Comparison of ENCODE assay signal across 8 mouse cellular contexts in genomic region chr4:95054336-95054735, GRCm38 (mm10). TPM values are rescaled to one million over a fixed set of nuclear protein-coding genes. Genes with fewer than 3 reads are reported as not detected.
DNase-seq lines count a peak whose midpoint lies in the region; ATAC-seq and TF ChIP-seq lines count a peak whose summit lies in the region.

No protein-coding gene starts in this region.

- no peak overlapping the region for H3K4me3 ChIP-seq in liver, postnatal 0 days (ENCODE audit: low read depth, low read length)
- H3K4me3 ChIP-seq in forebrain, embryonic 13.5 days: no peak overlapping the region
- peak overlapping the region; percentile 5; the same call in 1 of the 2 replicates for H3K4me3 ChIP-seq in limb, embryonic 10.5 days
- no peak overlapping the region for H3K4me3 ChIP-seq in neural tube, embryonic 15.5 days (replicated peaks)

- intact Hi-C loops in heart, postnatal 14 days (cut with DNase I): loop anchor here (10.0 kb wide), 3 partner anchors 330 to 580 kb away; no protein-coding TSS in a partner anchor

- H3K9ac ChIP-seq in liver, postnatal 0 days (replicated peaks): no peak overlapping the region
- H3K9ac ChIP-seq in forebrain, embryonic 13.5 days: no peak overlapping the region
- H3K9ac ChIP-seq in neural tube, embryonic 15.5 days (replicated peaks): no peak overlapping the region

- H3K36me3 ChIP-seq in liver, postnatal 0 days (replicated peaks; ENCODE audit: insufficient read depth, low read length): no peaks in the 10 kb centered on the region
- no peaks in the 10 kb centered on the region for H3K36me3 ChIP-seq in forebrain, embryonic 13.5 days (ENCODE audit: poor library complexity, severe bottlenecking)
- H3K36me3 ChIP-seq in limb, embryonic 10.5 days: no peaks in the 10 kb centered on the region
- no peaks in the 10 kb centered on the region for H3K36me3 ChIP-seq in neural tube, embryonic 15.5 days

- TF ChIP-seq CTCF in liver, postnatal 0 days (IDR thresholded peaks at IDR 0.05; ENCODE audit: low read depth): no peak

- 42% methylated on average over 4 of the region's 4 CpGs for WGBS in liver, postnatal 0 days (ENCODE audit: insufficient replicate concordance)
- 45% methylated on average over 4 of the region's 4 CpGs for WGBS in forebrain, embryonic 13.5 days
- WGBS in limb, embryonic 10.5 days: 53% methylated on average over 4 of the region's 4 CpGs
- WGBS in neural tube, embryonic 15.5 days: 43% methylated on average over 4 of the region's 4 CpGs

- ATAC-seq in liver, postnatal 0 days: no peak
- ATAC-seq in forebrain, embryonic 13.5 days: no peak
- ATAC-seq in neural tube, embryonic 15.5 days (ENCODE audit: low FRiP score): no peak

- DNase-seq in liver, postnatal 0 days: no peak
- no peak for DNase-seq in liver
- DNase-seq in limb, embryonic 10.5 days (ENCODE audit: low spot score): no peak
- DNase-seq in cerebellum, adult 11-12 months: no peak
- no peak for DNase-seq in layer of hippocampus, postnatal 25 days (ENCODE audit: extremely low spot score in 1 of 2, low spot score in 1 of 2)
- no peak for DNase-seq in heart, postnatal 14 days

- H3K27me3 ChIP-seq in liver, postnatal 0 days (ENCODE audit: insufficient read depth, low read length): peaks cover 4% of the 10 kb centered on the region; the same call in 1 of the 2 replicates
- H3K27me3 ChIP-seq in forebrain, embryonic 13.5 days: no peaks in the 10 kb centered on the region
- no peaks in the 10 kb centered on the region for H3K27me3 ChIP-seq in limb, embryonic 10.5 days (ENCODE audit: low read depth, poor library complexity, severe bottlenecking)
- no peaks in the 10 kb centered on the region for H3K27me3 ChIP-seq in neural tube, embryonic 15.5 days (replicated peaks)

- peak overlapping the region; percentile 93 for H3K4me2 ChIP-seq in liver, postnatal 0 days (ENCODE audit: low read depth, low read length)
- H3K4me2 ChIP-seq in forebrain, embryonic 13.5 days: peak overlapping the region; percentile 91
- H3K4me2 ChIP-seq in neural tube, embryonic 15.5 days: peak overlapping the region; percentile 90

- H3K27ac ChIP-seq in liver, postnatal 0 days (ENCODE audit: low read depth): peak overlapping the region; percentile 14; the same call in 1 of the 2 replicates
- H3K27ac ChIP-seq in forebrain, embryonic 13.5 days: no peak overlapping the region
- H3K27ac ChIP-seq in limb, embryonic 10.5 days: no peak overlapping the region; the same call in 1 of the 2 replicates
- H3K27ac ChIP-seq in neural tube, embryonic 15.5 days (replicated peaks): peak overlapping the region; percentile 19; the same call in 1 of the 2 replicates

- no peak for TF ChIP-seq EP300 in liver, postnatal 0 days (IDR thresholded peaks at IDR 0.05; ENCODE audit: low read depth)

- H3K4me1 ChIP-seq in liver, postnatal 0 days (ENCODE audit: insufficient read depth): 0 out of 2 replicates have a peak, but pooled peaks cover 3% of the 10 kb centered on the region
- H3K4me1 ChIP-seq in forebrain, embryonic 13.5 days: peaks cover 27% of the 10 kb centered on the region
- peaks cover 30% of the 10 kb centered on the region for H3K4me1 ChIP-seq in limb, embryonic 10.5 days
- peaks cover 34% of the 10 kb centered on the region for H3K4me1 ChIP-seq in neural tube, embryonic 15.5 days

- H3K9me3 ChIP-seq in liver, postnatal 0 days (ENCODE audit: low read length): no peaks in the 10 kb centered on the region
- H3K9me3 ChIP-seq in forebrain, embryonic 13.5 days (replicated peaks): no peaks in the 10 kb centered on the region
- no peaks in the 10 kb centered on the region for H3K9me3 ChIP-seq in limb, embryonic 10.5 days (replicated peaks)
- no peaks in the 10 kb centered on the region for H3K9me3 ChIP-seq in neural tube, embryonic 15.5 days (replicated peaks)

RNA-seq across cellular contexts. Expression of gene Jun, which starts 2.3 kb away (rescaled TPM):
- polyA plus RNA-seq in liver, postnatal 0 days (2015; fragmentation: Nextera tagmentation; extraction: Ambion mirVana): 5.7 and 6.4 TPM in 2 replicates
- polyA plus RNA-seq in forebrain, embryonic 13.5 days (2015; fragmentation: Nextera tagmentation; extraction: Ambion mirVana): 87.2 and 97.6 TPM in 2 replicates
- polyA plus RNA-seq in limb, embryonic 10.5 days (2016; fragmentation: Nextera tagmentation; extraction: Ambion mirVana): 24.6 and 45.4 TPM in 2 replicates
- 73.8 and 75.5 TPM in 2 replicates for polyA plus RNA-seq in neural tube, embryonic 15.5 days (2015; fragmentation: Nextera tagmentation; extraction: Ambion mirVana)
- total RNA-seq in layer of hippocampus, postnatal 25 days (2021): 100 to 1,000 TPM in 1 of 2 experiments, 10 to 100 TPM in 1; 90.0 to 105 TPM
- 10 to 100 TPM; 58.3 to 72.6 TPM for total RNA-seq in heart, postnatal 14 days (2021)

Comparison
In these comparisons a context has a peak if more than half of its experiments do, and no peak if none do; other contexts are left out.
1. H3K27ac ChIP-seq: peak in liver, postnatal 0 days (single experiment) and neural tube, embryonic 15.5 days (single experiment); none in forebrain, embryonic 13.5 days (single experiment) and limb, embryonic 10.5 days (single experiment).
2. Peak in every context shown above with its lines, with median percentiles within 50 percentile points of each other: H3K4me2 ChIP-seq.